Mouse (Mus musculus) lung, postnatal 0 days (tissue): ENCODE results near the gene Fam193a.

Experiments
- CTCF ChIP-seq: IDR thresholded peaks from 2 replicates; pipeline ENCODE4 v1.5.1; 2016; ENCODE audit warnings: antibody characterized with exemption, mild to moderate bottlenecking
- EP300 ChIP-seq: IDR thresholded peaks from 2 replicates; pipeline ENCODE4 v1.6.1; 2016; ENCODE audit warnings: antibody characterized with exemption, mild to moderate bottlenecking, control low read depth

GRCm38 (mm10) chr5:34372541-34372940 lies 2.8 kb downstream of the Fam193a start:
- no peak for TF ChIP-seq EP300
- TF ChIP-seq CTCF: no peak
